Mouse (Mus musculus) forebrain, embryonic 10.5 days (tissue): ENCODE measurements around the gene Ankrd11. TPM values are rescaled to one million over a fixed set of nuclear protein-coding genes. Genes with fewer than 3 reads are reported as not detected.

Experiments
- polyA plus RNA-seq: library from polyadenylated mRNA; unstranded; fragments of >200 nt; fragmentation: Nextera tagmentation; extraction: Ambion mirVana; gene quantifications from 2 replicates; pipeline ENCODE4 v1.2.1, GENCODE M21; 2016

Gene Ankrd11
- polyA plus RNA-seq, 1 experiment from 2014 or later: 33.8 TPM

Other genes starting within 250 kb of the Ankrd11 start
- 0.71 and 0.72 TPM in 2 replicates for gene Cdh15, start 194.3 kb downstream of the Ankrd11 start, polyA plus RNA-seq
- 53.9 and 56.8 TPM in 2 replicates for gene Spg7, start 20.7 kb upstream of the Ankrd11 start, polyA plus RNA-seq
- gene Rpl13, start 60.1 kb upstream of the Ankrd11 start, polyA plus RNA-seq: 1,382 and 1,410 TPM in 2 replicates
- 0.94 and 1.3 TPM in 2 replicates for gene Cpne7, start 75.1 kb upstream of the Ankrd11 start, polyA plus RNA-seq
- 2.2 and 2.7 TPM in 2 replicates for gene Sult5a1, start 116.0 kb upstream of the Ankrd11 start, polyA plus RNA-seq
- gene Dpep1, start 144.0 kb upstream of the Ankrd11 start, polyA plus RNA-seq: 10.1 and 11.4 TPM in 2 replicates
- gene Chmp1a, start 170.5 kb upstream of the Ankrd11 start, polyA plus RNA-seq: 137 and 144 TPM in 2 replicates
- gene Spata33, start 170.6 kb upstream of the Ankrd11 start, polyA plus RNA-seq: 5.2 and 5.8 TPM in 2 replicates
- gene Cdk10, start 182.6 kb upstream of the Ankrd11 start, polyA plus RNA-seq: 36.8 and 40.3 TPM in 2 replicates
- 1.4 and 1.8 TPM in 2 replicates for gene Spata2l, start 194.0 kb upstream of the Ankrd11 start, polyA plus RNA-seq
- gene Zfp276, start 211.9 kb upstream of the Ankrd11 start, polyA plus RNA-seq: 23.4 and 24.0 TPM in 2 replicates
- 21.2 and 23.5 TPM in 2 replicates for gene Vps9d1, start 212.1 kb upstream of the Ankrd11 start, polyA plus RNA-seq